Mouse (Mus musculus): ENCODE data around the gene Hist2h3b.
A peak's percentile ranks its signal among the peaks of the same experiment; 100 is the strongest.
"Not testable (repeated sequence)": the region's sequence is repeated elsewhere in the genome, so short reads cannot be mapped to it uniquely, and the experiment has no call there.

Hist2h3b gene

DNA sequence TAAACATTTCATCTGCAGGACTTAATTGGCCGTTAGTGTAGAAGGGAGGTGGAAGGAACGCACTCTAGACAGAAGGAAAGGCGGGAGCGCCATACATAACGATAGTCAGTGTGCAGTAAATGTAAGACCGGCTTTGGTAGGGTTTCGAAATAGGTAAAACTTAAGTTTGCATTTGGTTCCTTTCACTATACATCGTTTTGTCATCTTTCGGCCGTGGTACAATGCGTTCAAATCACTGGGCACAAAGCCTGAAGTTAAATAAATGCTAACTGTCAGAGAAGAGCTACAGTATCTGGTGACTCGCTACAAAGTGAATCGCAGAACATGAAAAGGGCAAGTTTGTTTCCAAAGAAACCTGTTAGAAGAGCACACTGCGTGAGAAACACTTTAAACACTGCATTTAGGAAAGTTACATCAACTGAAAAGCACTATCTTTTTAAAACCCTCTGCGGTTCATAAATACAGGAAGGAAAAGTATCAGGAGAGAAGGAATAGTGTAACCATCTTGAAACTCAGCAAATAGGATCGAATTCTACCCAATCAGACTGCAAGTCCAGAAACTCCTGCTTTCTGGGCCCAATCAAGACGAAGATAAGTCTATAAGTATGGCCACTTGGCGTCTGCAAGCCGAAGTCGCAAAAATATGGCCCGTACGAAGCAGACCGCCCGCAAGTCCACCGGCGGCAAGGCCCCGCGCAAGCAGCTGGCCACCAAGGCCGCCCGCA lies at the start of gene Hist2h3b:
Gene Hist2h3b (plus strand): TSS at position 604 of the 725 bp plus-strand sequence.
- DNase-seq: peak; percentile 90

DNA sequence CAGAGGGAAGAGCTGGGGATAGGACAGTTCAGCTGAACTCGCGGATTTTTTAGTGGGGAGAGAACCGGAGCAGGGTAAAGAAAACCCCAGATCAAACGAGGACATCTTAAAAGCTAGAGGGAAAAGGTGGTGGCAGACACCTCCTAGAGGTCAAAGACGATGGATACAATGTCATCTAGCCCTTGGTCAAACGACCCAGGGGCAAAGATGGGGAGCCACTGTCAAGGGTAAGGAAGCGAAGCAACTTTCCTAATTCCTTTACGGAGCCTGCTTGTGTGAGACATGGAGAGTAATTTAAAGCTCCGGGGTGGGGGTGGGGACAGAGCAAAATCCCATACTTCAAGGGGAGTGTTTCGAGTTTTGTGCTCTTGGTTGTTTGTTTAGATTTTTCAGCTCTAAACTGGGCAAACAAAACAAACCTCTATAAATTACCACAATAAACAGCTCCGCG lies 49.2 kb upstream of the Hist2h3b start:
- peak; percentile 40 for DNase-seq

DNA sequence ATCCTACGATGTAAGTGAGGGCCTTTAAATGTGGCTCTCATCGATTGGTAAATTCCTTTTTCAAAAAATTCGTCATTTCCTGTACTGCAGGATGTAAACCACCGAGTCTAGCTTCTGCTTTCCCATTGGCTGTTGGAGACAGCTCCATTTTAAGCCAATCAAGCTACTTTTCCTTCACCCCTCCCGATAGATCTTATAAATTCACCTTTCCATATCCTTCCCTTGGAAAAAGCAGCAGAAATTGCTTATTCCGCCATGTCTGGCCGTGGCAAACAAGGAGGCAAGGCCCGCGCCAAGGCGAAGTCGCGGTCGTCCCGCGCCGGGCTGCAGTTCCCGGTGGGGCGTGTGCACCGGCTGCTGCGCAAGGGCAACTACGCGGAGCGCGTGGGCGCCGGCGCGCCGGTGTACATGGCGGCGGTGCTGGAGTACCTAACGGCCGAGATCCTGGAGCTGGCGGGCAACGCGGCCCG lies 48.8 kb upstream of the Hist2h3b start, which contains the start of the genes Bola1 and Hist2h2ab:
Gene Bola1 (minus strand): TSS at position 49 of the 470 bp plus-strand sequence.
Gene Hist2h2ab (plus strand): TSS at position 205 of the 470 bp plus-strand sequence.
- peak; percentile 83 for DNase-seq

DNA sequence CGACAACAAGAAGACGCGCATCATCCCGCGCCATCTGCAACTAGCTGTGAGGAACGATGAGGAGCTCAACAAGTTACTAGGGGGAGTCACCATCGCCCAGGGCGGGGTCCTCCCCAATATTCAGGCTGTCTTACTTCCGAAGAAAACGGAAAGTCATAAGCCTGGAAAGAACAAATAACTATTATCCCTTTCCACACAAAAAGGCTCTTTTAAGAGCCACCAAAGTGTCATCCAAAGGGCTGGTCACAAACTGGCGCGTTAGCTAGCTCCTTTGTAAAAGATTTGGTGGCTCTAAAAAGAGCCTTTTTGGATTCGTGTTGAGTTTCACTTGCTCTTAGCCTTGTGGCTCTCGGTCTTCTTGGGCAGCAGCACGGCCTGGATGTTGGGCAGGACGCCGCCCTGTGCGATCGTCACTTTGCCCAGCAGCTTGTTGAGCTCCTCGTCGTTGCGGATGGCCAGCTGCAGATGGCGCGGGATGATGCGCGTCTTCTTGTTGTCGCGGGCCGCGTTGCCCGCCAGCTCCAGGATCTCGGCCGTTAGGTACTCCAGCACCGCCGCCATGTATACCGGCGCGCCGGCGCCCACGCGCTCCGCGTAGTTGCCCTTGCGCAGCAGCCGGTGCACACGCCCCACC lies 48.2 kb upstream of the Hist2h3b start:
- DNase-seq: not testable (repeated sequence)

- peak; percentile 92 for DNase-seq
Measured at GRCm38 (mm10) chr3:96220765-96221639, 47.5 kb upstream of the Hist2h3b start, which contains the start of the genes Hist2h2ac and Hist2h2be. Gene Hist2h2ac (minus strand): TSS chr3:96220880. Gene Hist2h2be (plus strand): TSS chr3:96221119.

DNA sequence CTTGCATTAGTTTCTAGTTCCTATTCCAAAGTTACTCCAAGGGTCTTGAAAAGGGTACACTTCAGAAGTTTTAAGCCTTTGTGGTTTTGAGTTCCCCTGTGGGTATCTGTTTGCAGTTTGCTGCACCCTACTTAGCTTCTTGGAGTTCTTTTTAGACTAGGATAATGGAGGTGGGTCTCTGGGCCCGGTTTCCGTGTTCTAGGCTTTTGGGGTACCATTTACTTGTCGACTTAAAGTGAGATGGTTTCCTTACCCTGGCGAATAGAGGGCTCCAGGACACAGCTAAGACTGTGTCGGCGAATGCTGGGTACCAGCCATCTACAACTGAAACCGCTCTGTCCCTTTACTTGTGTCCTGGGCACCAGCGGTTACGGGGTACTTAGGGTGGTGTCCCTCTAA lies 46.8 kb upstream of the Hist2h3b start:
- no peak for DNase-seq

- DNase-seq: no peak
Measured at GRCm38 (mm10) chr3:96222774-96223173, 45.7 kb upstream of the Hist2h3b start.

- DNase-seq: no peak
Measured at GRCm38 (mm10) chr3:96225421-96225820, 43.0 kb upstream of the Hist2h3b start.

- DNase-seq: no peak
Measured at GRCm38 (mm10) chr3:96226695-96227648, 41.5 kb upstream of the Hist2h3b start.

GRCm38 (mm10) chr3:96228828-96229227 lies 39.6 kb upstream of the Hist2h3b start:
- no peak for DNase-seq

GRCm38 (mm10) chr3:96230404-96230803 lies 38.0 kb upstream of the Hist2h3b start:
- no peak for DNase-seq

DNA sequence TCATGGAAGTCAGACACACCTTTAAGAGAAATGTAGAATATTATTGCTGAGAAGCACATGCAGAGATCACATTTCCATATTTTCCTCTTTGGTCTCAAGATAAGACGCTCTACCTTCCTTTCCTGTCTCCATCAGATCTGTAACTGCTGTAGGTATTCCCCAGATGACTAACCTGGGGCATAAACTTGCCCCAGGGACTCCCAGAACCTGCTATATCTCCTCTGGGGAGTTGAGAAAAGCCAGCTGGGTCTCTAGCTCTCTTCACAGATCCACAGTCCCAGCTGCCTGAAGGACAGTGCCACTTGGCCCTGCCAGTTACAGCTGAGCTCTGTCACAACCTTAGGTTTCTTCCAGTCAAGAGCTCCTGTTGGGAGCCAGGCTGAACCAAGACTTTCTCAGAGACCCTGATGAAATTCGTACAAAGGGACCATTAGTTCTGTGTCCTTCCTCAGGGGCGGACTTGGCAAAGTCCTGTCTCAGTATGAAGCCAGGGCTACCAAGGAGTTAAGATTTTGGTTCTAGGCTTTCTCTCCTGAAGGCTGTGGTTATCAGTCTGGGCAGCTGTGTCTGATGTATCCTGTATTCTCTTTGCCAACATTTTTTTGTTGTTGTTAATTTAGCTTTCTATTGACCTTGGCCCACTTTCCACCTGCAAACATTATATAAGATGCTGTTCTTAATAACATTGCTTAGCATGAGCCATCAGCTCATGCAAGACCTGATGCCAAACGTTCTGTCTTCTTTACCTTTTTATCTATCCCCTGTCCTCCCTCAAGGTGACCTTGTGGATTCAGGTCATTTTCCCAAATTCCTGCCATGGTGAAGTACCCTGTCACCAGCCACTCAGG lies 37.3 kb upstream of the Hist2h3b start:
- no peak for DNase-seq

- DNase-seq: no peak
Measured at GRCm38 (mm10) chr3:96231758-96232120, 36.7 kb upstream of the Hist2h3b start.

DNA sequence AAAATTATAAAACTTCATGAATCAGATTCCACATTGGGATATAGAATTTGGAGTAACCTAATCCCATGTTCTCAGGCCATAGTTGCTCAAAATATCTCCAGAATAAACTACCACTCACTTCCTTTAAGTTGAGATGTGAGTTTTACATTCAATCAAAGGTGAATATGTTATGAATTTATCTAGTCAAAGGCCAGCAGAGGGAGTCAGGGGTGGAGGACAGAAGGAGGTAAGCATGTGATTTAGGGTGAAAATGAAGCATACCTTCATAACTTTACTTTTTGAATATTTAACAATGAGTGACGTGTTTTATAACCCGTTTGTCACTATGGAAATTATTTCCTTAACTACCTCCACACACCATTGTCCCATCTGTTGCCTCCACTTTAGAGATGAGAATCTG lies 33.5 kb upstream of the Hist2h3b start:
- no peak for DNase-seq

DNA sequence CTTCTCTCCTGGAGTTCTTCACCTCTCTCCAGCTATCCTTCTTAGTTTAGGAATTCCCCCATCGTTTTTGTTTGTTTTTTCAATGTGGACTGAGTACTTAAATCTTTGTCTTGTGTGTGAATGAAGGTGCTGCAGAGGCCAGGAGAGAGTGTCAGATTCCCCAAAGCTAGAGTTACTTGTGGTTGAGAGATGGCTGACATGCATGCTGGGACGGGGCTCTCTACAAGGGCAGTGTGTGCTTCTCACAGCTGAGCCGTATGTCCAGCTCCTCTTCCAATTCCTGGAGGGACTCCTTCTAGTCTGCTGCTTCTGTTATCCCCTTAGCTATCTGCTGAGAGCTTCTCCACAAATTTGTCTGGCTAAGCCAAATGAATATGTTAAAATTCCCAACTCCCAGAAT lies 32.6 kb upstream of the Hist2h3b start:
- DNase-seq: no peak

GRCm38 (mm10) chr3:96236834-96237334 lies 31.6 kb upstream of the Hist2h3b start:
- DNase-seq: no peak

- no peak for DNase-seq
Measured at GRCm38 (mm10) chr3:96237335-96237903, 31.0 kb upstream of the Hist2h3b start.

DNA sequence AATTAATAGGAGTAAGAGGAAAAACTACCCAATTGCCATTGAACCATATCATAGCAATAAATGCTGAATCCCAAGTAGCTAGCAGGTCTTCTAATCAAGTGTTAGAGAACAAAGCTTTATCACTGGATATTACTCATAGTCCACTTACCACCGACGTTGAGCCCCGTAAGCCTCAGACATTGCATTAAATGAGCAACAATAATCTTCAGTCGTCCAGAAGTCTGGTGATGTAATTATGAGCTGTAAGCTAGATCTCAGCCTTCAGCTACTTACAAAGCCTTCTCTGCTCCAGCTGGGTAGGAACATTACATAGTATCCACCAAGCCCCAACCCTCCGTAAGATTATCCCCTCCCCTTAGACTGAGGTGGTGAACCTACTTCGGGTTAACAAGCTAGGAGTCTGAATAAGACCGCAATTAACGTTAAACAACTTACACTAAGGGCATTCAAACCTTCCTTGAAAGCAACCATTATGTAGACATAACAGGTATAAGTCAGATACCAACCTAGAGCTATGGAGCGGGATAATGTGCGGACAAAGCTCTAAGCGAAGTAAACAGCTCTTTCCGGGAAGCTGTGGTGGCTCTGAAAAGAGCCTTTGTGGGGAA lies 30.4 kb upstream of the Hist2h3b start:
- DNase-seq: no peak

DNA sequence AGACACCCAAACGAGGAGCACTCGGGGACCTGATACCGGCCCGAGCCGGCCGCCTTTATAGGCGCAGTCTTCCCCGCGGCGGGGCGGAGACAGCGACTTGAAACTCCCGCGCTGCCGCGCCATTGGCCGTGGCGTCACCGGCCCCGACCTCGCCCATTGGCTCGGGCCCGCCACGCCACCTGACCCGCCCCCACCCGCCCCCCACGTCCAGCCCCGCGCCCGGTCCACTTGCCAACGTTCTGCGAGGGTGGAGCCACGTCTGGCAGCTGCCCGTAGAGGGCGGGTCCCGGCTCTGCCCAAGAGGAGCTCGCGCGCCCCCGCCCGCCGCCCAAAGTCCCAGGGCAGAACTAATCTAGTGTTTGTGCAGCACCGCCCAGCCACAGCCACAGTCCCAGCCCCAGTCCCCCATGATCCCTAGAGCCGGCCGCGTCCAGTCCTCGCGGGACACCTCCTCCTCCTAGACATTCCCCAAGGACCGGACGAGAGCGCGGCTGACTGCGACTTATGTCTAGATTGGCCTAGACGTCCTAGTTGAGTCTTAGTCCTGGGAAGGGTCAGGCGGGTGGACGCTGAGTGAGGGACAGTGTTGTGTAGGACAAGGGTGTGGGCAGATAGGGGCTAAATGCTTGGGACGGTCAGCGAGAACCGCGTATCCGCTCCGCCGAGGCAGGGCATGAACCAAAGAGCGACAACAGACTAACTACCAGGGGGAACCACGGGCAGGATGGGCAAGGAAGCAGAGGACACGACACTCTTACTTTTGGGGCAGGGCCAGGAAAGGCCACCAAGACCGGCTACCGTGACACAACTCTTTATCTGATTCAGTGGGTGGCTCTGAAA lies 29.3 kb upstream of the Hist2h3b start, which contains the start of gene Hist2h3c2:
Gene Hist2h3c2 (minus strand): TSS at position 174 of the 840 bp plus-strand sequence.
- peak; percentile 78 for DNase-seq
